Mouse (Mus musculus) erythroid progenitor cell, adult 5-6 weeks (primary cell): ENCODE data around the gene Cox17. TPM values are rescaled to one million over a fixed set of nuclear protein-coding genes. Genes with fewer than 3 reads are reported as not detected.

ENCODE experiments used
- ATAC-seq: replicated peaks from 2 replicates; pipeline ENCODE4 v1.8.0; 2016; ENCODE audit warnings: moderate number of reproducible peaks, mild to moderate bottlenecking, moderate TSS enrichment, inconsistent platforms; ENCODE audit not compliant: poor library complexity, low FRiP score, severe bottlenecking
- total RNA-seq, 2 experiments: library from RNA; stranded (forward) in 1 of 2; stranded (reverse) in 1 of 2; fragments of 150-400 nt in 1 of 2; fragments of 186-747, 209-891 nt in 1 of 2; gene quantifications; 2 replicates each; pipeline versions ENCODE4 v1.2.3 to v1.2.4; 2015 to 2017; ENCODE audit warnings: low replicate concordance in 2 of 2

The Cox17 gene
- total RNA-seq, 2 experiments from 2014 or later, result 157 to 196 TPM

- ATAC-seq, result no peak
Observed at GRCm38 (mm10) chr16:38347588-38347987, 797 bp downstream of the Cox17 start.

GRCm38 (mm10) chr16:38348217-38348761, 1.5 kb downstream of the Cox17 start:
- ATAC-seq, result no peak

DNA sequence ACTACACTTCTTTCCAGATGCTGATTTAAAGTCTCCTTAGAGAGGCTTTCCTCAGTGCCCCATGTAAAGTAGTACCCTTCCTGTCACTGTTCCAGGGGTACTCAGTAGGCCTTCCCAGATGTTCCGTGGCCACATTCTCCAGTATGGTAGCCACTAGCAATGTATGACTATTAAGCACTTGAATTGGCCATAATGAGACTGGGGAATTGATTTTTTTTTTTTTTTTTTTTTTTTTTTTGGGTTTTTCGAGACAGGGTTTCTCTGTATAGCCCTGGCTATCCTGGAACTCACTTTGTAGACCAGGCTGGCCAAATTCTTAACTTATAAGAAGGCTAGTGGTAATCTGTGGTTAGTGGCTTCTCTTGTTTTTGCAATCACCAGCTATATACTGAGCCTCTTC, 3.1 kb downstream of the Cox17 start:
- no peak for ATAC-seq

DNA sequence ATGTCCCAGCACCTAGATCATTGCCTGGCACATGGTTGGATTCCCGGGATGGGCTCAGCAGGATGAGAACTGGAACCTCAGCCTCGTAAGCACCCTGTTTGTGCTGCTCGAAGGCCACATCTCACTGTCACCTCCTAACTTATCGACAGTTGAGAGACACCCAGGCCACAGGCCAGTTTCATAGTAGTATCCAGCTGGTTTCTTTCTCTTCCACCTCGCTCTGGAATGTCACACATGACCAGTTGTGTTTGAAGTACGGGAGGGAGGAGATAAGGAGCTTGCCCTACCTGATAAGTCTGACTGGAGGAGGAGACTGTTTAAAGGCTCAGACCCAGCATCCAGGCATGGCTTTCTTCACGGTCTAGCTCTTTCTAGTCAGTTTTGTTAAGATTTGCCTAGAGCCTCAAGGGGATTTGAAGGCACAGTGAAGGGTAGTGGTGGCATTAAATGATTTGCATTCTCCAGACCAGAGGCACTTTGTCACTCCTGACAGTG, 3.6 kb downstream of the Cox17 start:
- peak; percentile 61 for ATAC-seq

GRCm38 (mm10) chr16:38350939-38351338, 4.1 kb downstream of the Cox17 start:
- ATAC-seq, result no peak

GRCm38 (mm10) chr16:38352031-38352430, 5.2 kb downstream of the Cox17 start:
- ATAC-seq, result no peak

DNA sequence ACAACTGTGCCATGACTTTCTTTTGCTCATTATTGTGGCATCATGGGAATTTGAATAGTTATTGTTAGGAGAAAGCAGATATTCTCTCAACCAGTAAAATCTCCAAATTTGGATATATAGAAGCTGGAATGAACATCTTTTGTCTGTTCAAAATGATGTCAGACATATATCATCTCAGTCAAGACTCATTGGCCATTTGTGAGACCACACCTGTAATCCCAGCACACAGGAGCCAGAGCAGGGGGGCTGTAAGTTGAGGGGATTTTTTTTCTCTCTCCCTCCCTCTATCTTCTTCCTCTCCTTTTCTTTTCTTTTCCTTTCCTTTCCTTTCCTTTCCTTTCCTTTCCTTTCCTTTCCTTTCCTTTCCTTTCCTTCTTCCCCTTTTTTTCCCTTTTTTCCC, 6.1 kb downstream of the Cox17 start:
- no peak for ATAC-seq

DNA sequence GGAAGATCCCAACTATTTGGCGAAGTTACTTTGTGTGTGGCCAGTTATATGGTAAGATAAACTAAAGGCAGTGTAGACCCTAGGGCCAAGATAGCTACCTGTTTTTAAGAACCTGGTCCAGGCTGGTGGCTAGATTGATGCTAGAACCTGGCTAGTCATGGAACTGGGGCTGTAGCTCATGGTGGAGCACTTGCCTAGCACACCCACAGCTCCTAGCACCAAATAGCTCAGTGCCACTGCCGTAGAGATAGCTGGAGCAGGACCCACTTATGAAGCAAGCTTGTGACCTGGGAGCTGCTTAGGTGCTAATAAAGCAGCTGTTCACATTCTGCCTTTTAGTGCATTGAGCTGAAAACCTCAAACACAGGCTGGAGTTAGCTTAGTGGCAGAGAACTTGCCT, 6.9 kb downstream of the Cox17 start:
- ATAC-seq, result no peak

GRCm38 (mm10) chr16:38354185-38354913, 7.6 kb downstream of the Cox17 start:
- no peak for ATAC-seq

DNA sequence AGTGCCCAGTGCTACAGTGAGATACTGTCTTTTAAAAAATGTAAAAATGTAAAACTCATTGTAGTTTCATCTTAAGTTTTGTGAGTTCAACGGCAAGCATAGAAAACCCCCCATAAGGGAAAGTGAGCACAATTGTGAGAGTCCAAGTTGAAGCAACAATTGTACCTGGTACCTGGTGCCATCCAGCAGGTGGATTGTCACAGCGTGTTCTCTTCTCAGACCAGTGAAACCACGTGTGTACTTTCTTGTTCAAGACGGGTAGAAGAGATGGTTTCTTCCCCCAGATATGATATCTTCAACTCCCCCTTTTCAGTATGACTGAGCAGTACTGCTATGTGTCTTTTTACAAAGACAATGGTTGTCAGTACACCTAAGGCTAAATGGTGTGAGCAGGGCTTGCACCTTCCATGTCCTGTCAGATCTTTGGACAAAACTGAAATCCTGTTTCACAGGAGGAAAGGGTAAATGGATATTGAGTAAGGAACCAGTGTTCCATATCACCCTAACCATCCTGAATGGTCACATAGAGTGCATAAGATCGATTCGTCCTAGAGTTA, 11.5 kb downstream of the Cox17 start:
- ATAC-seq, result no peak

GRCm38 (mm10) chr16:38359241-38359640, 12.4 kb downstream of the Cox17 start:
- no peak for ATAC-seq

DNA sequence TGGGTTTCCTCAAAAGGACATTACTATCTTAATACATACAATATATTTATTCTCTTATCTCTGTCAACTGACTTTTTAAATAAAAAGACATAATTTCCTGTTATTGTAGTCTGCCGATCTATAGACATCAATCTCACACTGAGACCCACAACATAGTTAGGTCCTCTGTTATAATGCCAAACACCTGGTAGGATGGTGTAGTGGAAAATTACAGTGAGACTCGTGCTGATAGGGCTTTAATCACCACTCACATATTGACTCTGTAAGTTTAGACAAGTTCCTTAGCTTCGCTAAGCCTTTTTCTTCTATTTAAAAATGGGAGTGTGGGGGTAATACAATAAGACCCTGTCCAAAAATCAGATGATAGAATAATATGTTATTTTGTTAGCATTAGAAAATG, 13.1 kb downstream of the Cox17 start:
- no peak for ATAC-seq

DNA sequence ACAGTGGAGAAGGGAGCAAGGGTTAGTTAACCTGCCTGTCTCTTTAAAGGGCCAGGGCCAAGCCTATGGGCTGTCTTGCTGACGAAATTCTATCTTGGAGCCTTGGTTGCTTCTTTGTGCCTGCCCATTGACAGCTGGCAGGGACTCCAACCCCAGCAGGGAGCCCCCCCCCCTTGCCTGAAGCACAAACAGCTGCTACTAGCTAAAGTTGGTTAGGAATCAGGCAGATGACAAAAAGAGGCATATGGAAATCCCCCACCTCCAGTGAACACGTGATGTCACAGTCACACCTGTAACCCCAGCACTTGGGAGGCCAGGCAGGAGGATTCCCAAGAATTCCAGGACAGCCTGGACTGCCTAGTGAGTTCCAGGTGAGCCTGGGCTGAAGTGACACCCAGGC, 13.5 kb downstream of the Cox17 start:
- ATAC-seq, result no peak

- no peak for ATAC-seq
Observed at GRCm38 (mm10) chr16:38361933-38362332, 15.1 kb downstream of the Cox17 start, which contains the start of gene Popdc2. Popdc2 (plus strand) TSS chr16:38362209.

- no peak for ATAC-seq
Observed at GRCm38 (mm10) chr16:38362493-38363255, 15.9 kb downstream of the Cox17 start.

- no peak for ATAC-seq
Observed at GRCm38 (mm10) chr16:38363256-38363595, 16.4 kb downstream of the Cox17 start.

DNA sequence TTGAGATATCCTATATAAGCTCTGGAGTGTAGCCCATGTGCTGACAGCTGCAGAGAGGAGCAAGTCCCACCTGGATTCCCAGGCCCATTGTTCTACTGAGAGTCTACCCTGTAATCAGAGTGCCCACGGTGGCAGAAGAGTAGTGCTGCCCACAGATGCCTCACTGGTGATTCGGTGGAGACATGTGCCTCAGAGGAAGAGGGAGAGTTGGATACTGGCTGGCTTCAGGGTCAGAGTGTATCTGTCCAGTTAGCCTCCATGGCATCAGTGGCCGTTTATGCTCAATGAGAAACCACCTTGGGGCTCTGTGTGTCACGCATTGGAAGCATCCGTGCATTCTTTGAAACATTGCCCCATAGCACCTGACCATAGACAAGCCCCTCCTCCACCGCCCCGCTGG, 16.9 kb downstream of the Cox17 start:
- ATAC-seq, result no peak

DNA sequence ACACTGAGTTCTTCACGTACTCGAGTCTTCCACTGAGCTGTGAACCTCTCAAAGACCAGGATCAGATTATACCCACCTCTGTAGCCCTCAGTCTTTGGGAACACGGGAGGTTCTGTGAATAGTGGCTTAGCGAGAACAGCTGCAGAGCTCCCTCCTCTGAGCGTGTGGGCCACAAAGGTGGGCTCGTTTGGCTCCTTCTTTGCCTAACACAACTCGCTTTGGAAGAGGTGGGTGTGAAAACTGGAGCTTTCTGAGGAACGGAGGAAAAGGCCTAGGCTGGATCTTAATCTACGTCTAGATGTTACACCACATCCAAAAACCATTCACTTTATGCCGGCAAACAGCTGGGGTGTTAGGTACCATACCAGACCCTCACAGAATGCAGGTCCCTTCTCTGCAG, 18.6 kb downstream of the Cox17 start:
- ATAC-seq, result no peak

GRCm38 (mm10) chr16:38366231-38366630, 19.4 kb downstream of the Cox17 start:
- ATAC-seq, result no peak

GRCm38 (mm10) chr16:38368336-38368735, 21.5 kb downstream of the Cox17 start:
- no peak for ATAC-seq

- ATAC-seq, result no peak
Observed at GRCm38 (mm10) chr16:38369000-38369399, 22.2 kb downstream of the Cox17 start.
